Mouse (Mus musculus): Measurements from ENCODE around the gene Gm20826. TPM values are rescaled to one million over a fixed set of nuclear protein-coding genes. Genes with fewer than 3 reads are reported as not detected.

Gene Gm20826
- polyA plus RNA-seq (2017; shearing (Covaris generic)) = not detected

GRCm38 (mm10) chrY:7638389-7638788 is at the start of gene Gm20826:
Gm20826 (minus strand) TSS chrY:7638489.

Other genes starting within 250 kb of the Gm20826 start
- gene Gm21788, start 233.5 kb downstream of the Gm20826 start, polyA plus RNA-seq (2017; shearing (Covaris generic)) = not detected
- gene Gm28576, start 84.5 kb upstream of the Gm20826 start, polyA plus RNA-seq (2017; shearing (Covaris generic)) = not detected

All from activated CD4-positive, CD25-positive, alpha-beta regulatory T cell, adult 9 weeks (primary cell).